Mouse (Mus musculus) lung, embryonic 14.5 days (tissue): ENCODE data around the gene Zfp184. TPM values are rescaled to one million over a fixed set of nuclear protein-coding genes. Genes with fewer than 3 reads are reported as not detected.
"Not testable (repeated sequence)": the region's sequence is repeated elsewhere in the genome, so short reads cannot be mapped to it uniquely, and the experiment has no call there.

Experiments used
- ATAC-seq: fragments of 200-750 bp; cut with Nextera tagmentation; 2 replicates; pipeline ENCODE4 v1.8.0; 2017; ENCODE audit warnings: mild to moderate bottlenecking, moderate TSS enrichment, moderate library complexity; ENCODE audit not compliant: insufficient read depth
- DNase-seq: peaks from one replicate; pipeline ENCODE4 v3.0.0-alpha.2; 2015
- H3K27ac ChIP-seq: fragments of 300-500 bp; sonication (generic); 2 replicates; pipeline ENCODE4 v1.5.1; 2014; ENCODE audit warnings: low read depth, mild to moderate bottlenecking, moderate library complexity
- H3K27me3 ChIP-seq: fragments of 300-500 bp; sonication (generic); 2 replicates; pipeline ENCODE4 v1.6.1; 2014; ENCODE audit warnings: low read length, control low read depth; ENCODE audit not compliant: insufficient read depth
- H3K36me3 ChIP-seq: fragments of 300-500 bp; sonication (generic); 2 replicates; pipeline ENCODE4 v1.6.1; 2014; ENCODE audit warnings: control low read depth; ENCODE audit not compliant: insufficient read depth
- H3K4me1 ChIP-seq: fragments of 300-500 bp; sonication (generic); 2 replicates; pipeline ENCODE4 v1.6.1; 2014; ENCODE audit warnings: antibody characterized with exemption, control low read depth; ENCODE audit not compliant: insufficient read depth
- H3K4me2 ChIP-seq: fragments of 300-500 bp; sonication (generic); 2 replicates; pipeline ENCODE4 v1.6.1; 2014; ENCODE audit warnings: mild to moderate bottlenecking
- H3K4me3 ChIP-seq: fragments of 300-500 bp; sonication (generic); 2 replicates; pipeline ENCODE4 v1.5.1; 2014; ENCODE audit warnings: low read depth, low read length
- H3K9ac ChIP-seq: fragments of 300-500 bp; sonication (generic); 2 replicates; pipeline ENCODE4 v1.6.1; 2014
- H3K9me3 ChIP-seq: fragments of 300-500 bp; sonication (generic); 2 replicates; pipeline ENCODE4 v1.6.1; 2016; ENCODE audit warnings: low read depth, low read length, control low read depth
- CTCF ChIP-seq: IDR thresholded peaks from 2 replicates; pipeline ENCODE4 v1.5.1; 2016; ENCODE audit warnings: antibody characterized with exemption, low read depth
- WGBS: fragments of 180-500 bp; shearing (Covaris S2); extraction: QIAGEN DNeasy Blood & Tissue Kit; methylation state at CpG from one replicate; pipeline ENCODE4 v1.1.7; 2014; 5-methylcytosine and 5-hydroxymethylcytosine counted together
- polyA plus RNA-seq: library from polyadenylated mRNA; unstranded; fragments of >200 nt; fragmentation: Nextera tagmentation; extraction: Ambion mirVana; gene quantifications from 2 replicates; pipeline ENCODE4 v1.2.1, GENCODE M21; 2014

Zfp184 gene
- polyA plus RNA-seq = 16.0 and 16.4 TPM in 2 replicates

DNA sequence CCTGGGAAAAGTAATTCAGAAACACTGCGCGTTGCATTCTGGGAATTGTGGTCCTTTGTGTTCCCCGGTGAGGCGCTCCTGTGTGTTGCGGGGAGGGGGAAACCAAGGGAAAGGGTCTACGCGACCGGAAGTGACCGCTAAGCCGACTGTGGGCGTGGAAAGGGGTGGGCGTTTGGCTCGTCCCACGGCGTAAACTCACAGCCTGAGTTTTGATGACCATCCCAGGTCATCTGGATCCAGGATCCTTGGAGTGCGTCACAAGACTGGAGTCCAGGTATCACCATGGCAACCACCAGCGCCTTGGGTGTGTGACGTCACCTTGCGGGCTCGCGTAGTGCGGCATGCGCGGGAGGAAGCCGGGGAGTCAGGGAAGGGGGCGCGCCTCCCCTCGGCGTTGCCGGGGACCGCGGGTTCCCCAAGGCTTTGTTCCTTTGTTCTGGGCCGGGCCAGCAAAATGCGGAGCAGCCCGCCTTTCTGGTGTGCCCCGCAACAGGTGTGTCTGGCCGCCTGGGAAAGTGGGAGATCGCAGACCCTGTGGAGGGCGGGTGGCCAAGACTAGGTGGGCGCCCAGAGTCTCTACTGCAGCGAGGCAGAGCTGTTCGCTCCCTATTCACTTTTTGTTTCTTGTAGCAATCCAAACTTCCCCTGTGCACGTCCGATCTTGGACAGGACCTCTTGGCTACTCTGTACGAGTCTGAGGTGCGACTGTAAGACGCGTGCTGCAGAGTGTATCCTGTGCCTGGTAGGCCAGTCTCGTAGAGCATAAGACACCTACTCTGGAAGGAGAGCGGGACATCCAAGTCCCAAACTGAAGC lies at the start of gene Zfp184:
TSS of gene Zfp184 (plus strand) at position 169 of the 815 bp plus-strand sequence.
- Histone ChIP-seq H3K4me1 (no peaks in the 10 kb centered on the region), H3K27ac (peak within 1 kb of the TSS; percentile 92), H3K4me2 (peak within 1 kb of the TSS; percentile 67), H3K4me3 (peak within 1 kb of the TSS; percentile 78), H3K27me3 (no peaks in the 10 kb centered on the region), H3K36me3 (peaks cover 23% of the 10 kb centered on the region), H3K9ac (peak within 1 kb of the TSS; percentile 85), H3K9me3 (no peaks in the 10 kb centered on the region)
- under 1% methylated on average over 50 of the region's 50 CpGs for whole genome bisulfite sequencing
- TF ChIP-seq CTCF = peak; percentile 52
- DNase-seq (peak; percentile 98), ATAC-seq (peak; percentile 92)

DNA sequence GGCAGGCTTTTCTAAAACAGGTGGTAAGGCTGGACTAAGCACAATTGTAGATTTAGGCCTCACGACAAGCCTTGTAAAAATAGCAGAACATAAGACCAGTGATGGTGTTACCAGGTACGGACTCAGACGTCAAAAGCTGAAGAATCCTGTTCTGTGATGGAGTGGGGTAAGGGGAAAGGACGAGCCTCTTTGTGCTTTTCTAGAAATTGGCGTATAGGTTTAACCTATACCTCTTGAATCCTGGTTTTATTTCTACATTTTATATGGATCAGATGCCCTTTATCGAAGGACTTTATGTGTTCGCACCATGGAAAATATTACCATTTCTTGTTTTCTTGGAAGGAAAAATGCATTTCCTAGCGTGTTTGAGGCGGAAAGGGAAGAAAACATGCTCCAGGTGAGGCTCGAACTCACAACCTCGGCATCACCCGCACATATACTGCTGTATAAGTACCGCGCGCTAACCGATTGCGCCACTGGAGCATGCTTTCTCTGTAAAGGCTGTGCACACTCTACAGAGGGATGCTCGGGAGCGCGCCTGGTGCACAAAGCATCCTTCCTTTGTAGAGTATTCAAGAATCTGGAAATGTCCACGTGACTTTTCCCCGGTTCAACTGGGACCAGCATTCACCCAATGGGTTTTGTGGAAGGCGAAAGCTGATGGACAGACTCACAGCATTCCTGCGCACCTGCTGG lies 48.2 kb upstream of the Zfp184 start:
- peak overlapping the region; percentile 63 for H3K27ac ChIP-seq
- H3K9ac ChIP-seq = peak overlapping the region; percentile 53
- H3K4me2 ChIP-seq = peak overlapping the region; percentile 70
- H3K36me3 ChIP-seq = no peaks in the 10 kb centered on the region
- no peaks in the 10 kb centered on the region for H3K27me3 ChIP-seq
- DNase-seq (peak; percentile 88), ATAC-seq (peak; percentile 93)
- TF ChIP-seq CTCF = no peak
- H3K4me3 ChIP-seq = peak overlapping the region; percentile 46
- H3K9me3 ChIP-seq = peaks cover 6% of the 10 kb centered on the region; the same call in 1 of the 2 replicates
- no peaks in the 10 kb centered on the region for H3K4me1 ChIP-seq
- 7% methylated on average over 24 of the region's 24 CpGs for WGBS

DNA sequence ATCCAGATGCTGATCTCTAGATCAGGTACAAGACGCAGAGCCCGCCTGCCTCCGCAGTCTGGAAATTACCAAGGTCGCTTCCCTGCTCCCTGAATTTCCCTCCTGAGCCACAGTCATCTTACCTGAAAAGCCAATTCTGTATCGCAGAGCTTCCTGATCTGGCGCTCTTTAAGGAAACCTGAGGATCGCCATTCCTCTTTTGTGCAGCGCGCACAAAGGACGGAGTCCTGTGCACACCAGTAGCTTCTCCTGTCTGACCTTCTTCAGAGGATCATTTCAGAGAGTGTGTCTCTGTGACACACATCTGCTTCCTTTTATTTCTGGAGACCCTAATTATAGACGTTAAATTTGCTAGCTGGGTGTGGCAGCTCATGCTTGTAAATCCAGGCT lies 47.7 kb upstream of the Zfp184 start:
- peak overlapping the region; percentile 63 for H3K27ac ChIP-seq
- peak overlapping the region; percentile 53 for H3K9ac ChIP-seq
- no peaks in the 10 kb centered on the region for H3K27me3 ChIP-seq
- no peak for TF ChIP-seq CTCF
- H3K4me2 ChIP-seq = peak overlapping the region; percentile 70
- H3K9me3 ChIP-seq = peaks cover 6% of the 10 kb centered on the region; the same call in 1 of the 2 replicates
- WGBS = 1% methylated on average over 11 of the region's 11 CpGs
- DNase-seq (no peak), ATAC-seq (no peak)
- H3K4me3 ChIP-seq = peak overlapping the region; percentile 46
- H3K36me3 ChIP-seq = no peaks in the 10 kb centered on the region
- no peaks in the 10 kb centered on the region for H3K4me1 ChIP-seq

DNA sequence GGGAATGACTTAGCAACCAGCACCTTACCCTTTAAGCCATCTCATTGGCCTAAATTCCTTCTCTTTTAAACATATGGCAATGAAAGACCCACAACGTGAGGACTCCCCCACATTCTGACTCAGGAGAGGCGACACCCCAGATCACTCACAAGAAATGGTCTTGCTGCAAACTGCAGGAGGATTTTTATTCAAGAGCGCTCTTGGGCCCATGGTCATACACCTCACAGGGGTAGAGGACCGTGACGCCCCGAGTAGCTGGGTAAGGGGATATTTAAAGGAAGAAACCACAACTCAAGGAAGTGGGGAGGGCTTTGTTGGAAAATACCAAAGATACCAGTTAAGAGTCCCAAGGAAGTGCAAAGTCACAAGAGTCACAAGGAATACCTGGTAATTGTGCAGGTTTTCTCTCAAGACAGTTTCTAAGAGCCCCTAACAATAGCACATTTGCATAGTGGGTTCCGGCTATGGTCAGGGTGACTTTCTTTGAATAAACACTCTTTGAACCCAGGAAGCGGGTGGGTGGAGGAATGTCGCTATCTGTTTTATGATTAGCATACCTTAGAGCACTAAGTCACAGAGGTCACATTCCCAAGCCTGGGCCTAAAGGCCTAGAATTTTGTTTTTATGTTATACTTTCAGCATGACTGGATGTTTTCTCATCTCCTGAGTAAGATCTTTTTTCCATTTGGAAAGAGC lies 43.9 kb upstream of the Zfp184 start:
- not testable (repeated sequence) for H3K9me3 ChIP-seq, H3K36me3 ChIP-seq, H3K27me3 ChIP-seq, DNase-seq, ATAC-seq, H3K4me3 ChIP-seq, H3K4me1 ChIP-seq, H3K4me2 ChIP-seq, H3K9ac ChIP-seq, H3K27ac ChIP-seq
- WGBS = 85% methylated on average over 9 of the region's 9 CpGs

DNA sequence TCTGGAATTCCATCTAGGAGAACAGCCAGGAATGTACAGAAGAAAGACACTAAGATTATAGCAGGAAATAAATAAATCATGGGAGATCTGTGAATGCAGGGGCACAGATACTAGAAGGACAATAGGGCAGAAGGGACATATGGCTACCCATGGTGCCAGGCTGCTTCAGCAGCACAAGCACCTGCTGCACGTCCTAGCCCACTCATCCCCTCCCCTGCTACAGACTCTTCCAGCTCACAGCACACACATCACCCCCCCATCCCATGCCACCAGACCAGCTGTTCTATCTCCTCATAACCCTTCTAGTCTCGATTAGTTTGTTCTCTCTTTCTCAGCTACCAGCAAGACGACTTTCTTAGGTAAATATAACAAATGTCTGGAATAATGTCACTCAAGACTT lies 41.4 kb upstream of the Zfp184 start:
- no peaks in the 10 kb centered on the region for H3K27me3 ChIP-seq
- H3K9me3 ChIP-seq = peaks cover 6% of the 10 kb centered on the region; the same call in 1 of the 2 replicates
- no peak overlapping the region for H3K9ac ChIP-seq
- no peak overlapping the region for H3K27ac ChIP-seq
- H3K4me1 ChIP-seq = no peaks in the 10 kb centered on the region
- H3K36me3 ChIP-seq = no peaks in the 10 kb centered on the region
- no peak for DNase-seq
- no peak for TF ChIP-seq CTCF
- no peak overlapping the region for H3K4me2 ChIP-seq
- no peak overlapping the region for H3K4me3 ChIP-seq
- WGBS = 27% methylated on average over 3 of the region's 3 CpGs
- ATAC-seq = no peak

DNA sequence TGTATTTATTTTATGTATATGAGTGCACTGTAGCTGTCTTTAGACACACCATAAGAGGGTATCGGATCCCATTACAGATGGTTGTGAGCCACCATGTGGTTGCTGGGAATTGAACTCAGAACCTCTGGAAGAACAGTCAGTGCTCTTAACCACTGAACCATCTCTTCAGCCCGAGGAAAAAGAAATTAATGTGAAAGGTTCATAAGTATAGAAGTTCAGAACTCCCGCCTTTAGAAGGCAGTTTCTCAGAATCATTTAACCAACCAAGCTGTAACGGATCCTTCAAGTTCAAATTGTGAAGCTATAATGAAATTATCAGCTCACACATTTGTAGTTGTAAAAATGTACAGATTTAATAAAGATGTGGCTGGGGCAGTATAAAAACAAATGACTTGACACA lies 40.8 kb upstream of the Zfp184 start:
- H3K4me3 ChIP-seq, H3K36me3 ChIP-seq, ATAC-seq, DNase-seq, H3K9ac ChIP-seq, H3K4me2 ChIP-seq, H3K4me1 ChIP-seq, H3K27me3 ChIP-seq, H3K27ac ChIP-seq, H3K9me3 ChIP-seq: not testable (repeated sequence)
- 72% methylated on average over 4 of the region's 4 CpGs for WGBS

DNA sequence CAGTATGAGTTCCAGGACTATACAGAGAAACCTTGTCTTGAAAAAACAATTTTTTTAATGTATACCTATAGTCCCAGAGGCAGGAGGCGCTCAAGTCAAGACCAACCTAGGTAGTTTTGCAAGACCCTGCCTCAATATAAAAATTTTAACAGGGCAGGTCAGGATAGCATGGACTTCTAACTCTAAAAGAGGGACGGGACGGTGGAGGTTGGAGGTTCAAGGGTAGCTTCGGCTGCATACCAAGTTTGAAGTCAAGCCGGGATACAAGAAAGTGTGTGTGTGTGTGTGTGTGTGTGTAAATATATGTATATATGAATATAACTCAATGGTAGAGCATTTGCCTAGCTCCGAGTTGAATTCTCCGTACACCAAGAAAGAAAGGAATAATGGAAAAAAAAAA lies 38.6 kb upstream of the Zfp184 start:
- H3K27ac ChIP-seq = no peak overlapping the region
- no peaks in the 10 kb centered on the region for H3K4me1 ChIP-seq
- no peaks in the 10 kb centered on the region for H3K27me3 ChIP-seq
- WGBS = 43% methylated on average over 7 of the region's 7 CpGs
- ATAC-seq = no peak
- no peak overlapping the region for H3K4me3 ChIP-seq
- H3K36me3 ChIP-seq = no peaks in the 10 kb centered on the region
- DNase-seq = no peak
- no peak for TF ChIP-seq CTCF
- no peak overlapping the region for H3K9ac ChIP-seq
- no peaks in the 10 kb centered on the region for H3K9me3 ChIP-seq
- no peak overlapping the region for H3K4me2 ChIP-seq
